Mouse (Mus musculus): ENCODE results near the gene Tll1. TPM values are rescaled to one million over a fixed set of nuclear protein-coding genes. Genes with fewer than 3 reads are reported as not detected.

Gene Tll1
- polyA plus RNA-seq (2012) = not detected in 2 replicates

GRCm38 (mm10) chr8:64206024-64206385 is at the start of gene Tll1:
Tll1 (minus strand) TSS chr8:64206271.

All from megakaryocyte-erythroid progenitor cell, adult 5 weeks (primary cell).